8 mouse cellular contexts compared by ENCODE assay signal in the genomic region with DNA sequence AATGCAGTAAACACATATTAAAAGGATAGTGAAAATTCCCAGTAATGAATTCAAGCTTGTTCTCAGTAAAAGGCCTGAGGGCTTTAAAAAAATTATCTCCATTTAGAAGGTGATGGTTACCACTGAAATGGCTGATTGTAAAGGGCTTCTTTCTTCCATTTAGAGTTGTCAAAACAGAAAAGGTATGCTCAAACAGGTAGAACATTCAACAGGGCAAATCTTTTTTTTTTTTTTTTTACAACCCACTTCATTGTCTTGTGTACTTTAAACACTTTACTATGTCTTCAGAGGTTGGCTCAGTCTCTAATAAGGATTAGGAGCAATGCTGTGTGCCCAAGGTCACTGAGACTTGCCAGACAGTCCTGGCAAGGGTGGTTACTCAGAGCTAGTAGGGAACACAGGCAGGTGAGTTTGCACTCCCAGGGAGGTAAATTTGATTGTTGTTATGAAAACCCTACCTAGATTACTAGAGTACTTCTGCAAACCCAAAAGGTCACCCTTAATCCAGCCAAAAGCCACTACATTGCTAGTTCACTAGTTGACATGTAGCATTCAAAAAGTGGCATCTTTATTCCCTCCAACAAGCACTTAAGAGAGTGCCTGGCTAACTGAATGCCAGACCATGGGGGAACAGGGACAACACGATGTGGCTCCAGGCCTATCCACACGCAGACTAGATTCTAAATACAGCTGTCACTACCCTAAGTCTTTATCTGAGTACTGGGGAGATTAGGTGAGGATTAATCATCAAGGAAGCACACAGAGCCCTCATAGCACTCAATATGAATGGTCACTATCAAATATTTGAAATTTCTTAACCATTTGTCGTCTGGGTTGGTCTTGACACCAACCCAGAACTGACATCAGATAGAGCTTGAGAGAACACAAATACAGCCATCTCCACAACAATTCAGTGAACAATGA. TPM values are rescaled to one million over a fixed set of nuclear protein-coding genes. Genes with fewer than 3 reads are reported as not detected.
DNase-seq lines count a peak whose midpoint lies in the region; ATAC-seq and TF ChIP-seq lines count a peak whose summit lies in the region.

No protein-coding gene starts in this region.

- H3K9ac ChIP-seq in lung, embryonic 14.5 days: no peak overlapping the region
- H3K9ac ChIP-seq in stomach, embryonic 15.5 days: no peak overlapping the region

- peaks cover 18% of the 10 kb centered on the region for H3K27me3 ChIP-seq in lung, embryonic 14.5 days (ENCODE audit: insufficient read depth, low read length)
- H3K27me3 ChIP-seq in stomach, embryonic 15.5 days (replicated peaks): peaks cover 5% of the 10 kb centered on the region; the same call in 1 of the 2 replicates

- H3K36me3 ChIP-seq in lung, embryonic 14.5 days (ENCODE audit: insufficient read depth): no peaks in the 10 kb centered on the region
- H3K36me3 ChIP-seq in stomach, embryonic 15.5 days: no peaks in the 10 kb centered on the region

- ATAC-seq in lung, embryonic 14.5 days (ENCODE audit: insufficient read depth): no peak
- no peak for ATAC-seq in stomach, embryonic 15.5 days (ENCODE audit: insufficient read depth, low FRiP score, low read depth)

- H3K27ac ChIP-seq in lung, embryonic 14.5 days (ENCODE audit: low read depth): peak overlapping the region; percentile 40; the same call in 1 of the 2 replicates
- H3K27ac ChIP-seq in stomach, embryonic 15.5 days: no peak overlapping the region; the same call in 1 of the 2 replicates

- peak overlapping the region; percentile 71 for H3K4me3 ChIP-seq in lung, embryonic 14.5 days (ENCODE audit: low read depth, low read length)
- H3K4me3 ChIP-seq in stomach, embryonic 15.5 days (replicated peaks): peak overlapping the region; percentile 73; the same call in 1 of the 2 replicates

- intact Hi-C loops in gastrocnemius, postnatal 14 days (cut with DNase I; ENCODE audit: low total_unique reads): no loop called here

- peak; percentile 51 for DNase-seq in adrenal gland, postnatal 10 days
- DNase-seq in adrenal gland, adult 18-20 months (ENCODE audit: low spot score in 2 of 2): no peak
- no peak for DNase-seq in lung, embryonic 14.5 days
- DNase-seq in lung, postnatal 36 days: no peak
- DNase-seq in large intestine, adult 2 months (ENCODE audit: low read depth, low spot score): peak; percentile 53
- no peak for DNase-seq in embryo, embryonic 10.5 days (ENCODE audit: low spot score)
- DNase-seq in gastrocnemius, postnatal 14 days: no peak

- peak overlapping the region; percentile 96 for H3K4me2 ChIP-seq in lung, embryonic 14.5 days
- peak overlapping the region; percentile 95 for H3K4me2 ChIP-seq in stomach, embryonic 15.5 days

- H3K4me1 ChIP-seq in lung, embryonic 14.5 days (ENCODE audit: insufficient read depth): peaks cover 35% of the 10 kb centered on the region
- peaks cover 50% of the 10 kb centered on the region for H3K4me1 ChIP-seq in stomach, embryonic 15.5 days

- no peaks in the 10 kb centered on the region for H3K9me3 ChIP-seq in lung, embryonic 14.5 days (ENCODE audit: low read depth, low read length)
- no peaks in the 10 kb centered on the region for H3K9me3 ChIP-seq in stomach, embryonic 15.5 days

- no peak for TF ChIP-seq CTCF in lung, embryonic 14.5 days (IDR thresholded peaks at IDR 0.05; ENCODE audit: low read depth)

- WGBS in lung, embryonic 14.5 days: 56% methylated on average over 3 of the region's 3 CpGs
- WGBS in large intestine, adult 2 months: 53% methylated on average over 3 of the region's 3 CpGs
- 56% methylated on average over 3 of the region's 3 CpGs for WGBS in stomach, embryonic 15.5 days

RNA-seq across cellular contexts. Expression of gene Tbc1d24, which starts 1.5 kb away (rescaled TPM):
- total RNA-seq in adrenal gland, postnatal 10 days (2021): 10 to 100 TPM; 12.0 to 16.4 TPM
- total RNA-seq in adrenal gland, adult 18-20 months (2021): 10 to 100 TPM; 11.0 to 14.3 TPM
- 6.4 and 7.0 TPM in 2 replicates for polyA plus RNA-seq in lung, embryonic 14.5 days (2014; fragmentation: Nextera tagmentation; extraction: Ambion mirVana)
- 9.2 and 35.2 TPM in 2 replicates for polyA plus RNA-seq in large intestine, adult 2 months (2012; rRNA removed)
- 5.0 and 6.3 TPM in 2 replicates for polyA plus RNA-seq in stomach, embryonic 15.5 days (2015; fragmentation: Nextera tagmentation; extraction: Ambion mirVana)
- total RNA-seq in gastrocnemius, postnatal 14 days (2021): 1 to 10 TPM; 3.4 to 3.5 TPM

RNA-seq across cellular contexts. Expression of gene Ntn3, which starts 5.5 kb away (rescaled TPM):
- 1 to 10 TPM; 3.1 to 4.2 TPM for total RNA-seq in adrenal gland, postnatal 10 days (2021)
- total RNA-seq in adrenal gland, adult 18-20 months (2021): 1 to 10 TPM; 1.5 to 2.1 TPM
- 8.2 and 10.3 TPM in 2 replicates for polyA plus RNA-seq in lung, embryonic 14.5 days (2014; fragmentation: Nextera tagmentation; extraction: Ambion mirVana)
- polyA plus RNA-seq in large intestine, adult 2 months (2012; rRNA removed): 0.78 and 1.1 TPM in 2 replicates
- 8.1 and 8.5 TPM in 2 replicates for polyA plus RNA-seq in stomach, embryonic 15.5 days (2015; fragmentation: Nextera tagmentation; extraction: Ambion mirVana)
- 1 to 10 TPM in 1 of 2 experiments, under 1 TPM in 1; 0.86 to 1.1 TPM for total RNA-seq in gastrocnemius, postnatal 14 days (2021)

RNA-seq across cellular contexts. Expression of gene Tedc2, which starts 16.8 kb away (rescaled TPM):
- 1 to 10 TPM; 7.2 to 9.8 TPM for total RNA-seq in adrenal gland, postnatal 10 days (2021)
- 1 to 10 TPM; 3.5 to 7.1 TPM for total RNA-seq in adrenal gland, adult 18-20 months (2021)
- 14.5 and 15.2 TPM in 2 replicates for polyA plus RNA-seq in lung, embryonic 14.5 days (2014; fragmentation: Nextera tagmentation; extraction: Ambion mirVana)
- polyA plus RNA-seq in large intestine, adult 2 months (2012; rRNA removed): 8.4 and 9.7 TPM in 2 replicates
- 9.8 and 10.0 TPM in 2 replicates for polyA plus RNA-seq in stomach, embryonic 15.5 days (2015; fragmentation: Nextera tagmentation; extraction: Ambion mirVana)
- 1 to 10 TPM; 1.9 to 2.3 TPM for total RNA-seq in gastrocnemius, postnatal 14 days (2021)

RNA-seq across cellular contexts. Expression of gene Atp6v0c, which starts 34.4 kb away (rescaled TPM):
- 100 to 1,000 TPM; 286 to 329 TPM for total RNA-seq in adrenal gland, postnatal 10 days (2021)
- total RNA-seq in adrenal gland, adult 18-20 months (2021): 100 to 1,000 TPM; 434 to 484 TPM
- 450 and 473 TPM in 2 replicates for polyA plus RNA-seq in lung, embryonic 14.5 days (2014; fragmentation: Nextera tagmentation; extraction: Ambion mirVana)
- polyA plus RNA-seq in large intestine, adult 2 months (2012; rRNA removed): 799 and 841 TPM in 2 replicates
- polyA plus RNA-seq in stomach, embryonic 15.5 days (2015; fragmentation: Nextera tagmentation; extraction: Ambion mirVana): 495 and 512 TPM in 2 replicates
- total RNA-seq in gastrocnemius, postnatal 14 days (2021): 100 to 1,000 TPM; 167 to 178 TPM

RNA-seq across cellular contexts. Expression of gene Amdhd2, which starts 40.3 kb away (rescaled TPM):
- total RNA-seq in adrenal gland, postnatal 10 days (2021): 10 to 100 TPM; 36.6 to 44.2 TPM
- total RNA-seq in adrenal gland, adult 18-20 months (2021): 10 to 100 TPM; 23.8 to 29.2 TPM
- 23.6 and 33.3 TPM in 2 replicates for polyA plus RNA-seq in lung, embryonic 14.5 days (2014; fragmentation: Nextera tagmentation; extraction: Ambion mirVana)
- polyA plus RNA-seq in large intestine, adult 2 months (2012; rRNA removed): 87.2 and 105 TPM in 2 replicates
- 25.1 and 29.3 TPM in 2 replicates for polyA plus RNA-seq in stomach, embryonic 15.5 days (2015; fragmentation: Nextera tagmentation; extraction: Ambion mirVana)
- total RNA-seq in gastrocnemius, postnatal 14 days (2021): 10 to 100 TPM in 1 of 2 experiments, 1 to 10 TPM in 1; 9.5 to 13.5 TPM

Comparison
In these comparisons a context has a peak if more than half of its experiments do, and no peak if none do; other contexts are left out.
1. DNase-seq: peak in adrenal gland, postnatal 10 days (single experiment) and large intestine, adult 2 months (single experiment); none in adrenal gland, adult 18-20 months (0 of 2), lung, embryonic 14.5 days (single experiment), lung, postnatal 36 days (single experiment), embryo, embryonic 10.5 days (single experiment) and gastrocnemius, postnatal 14 days (single experiment).